Mouse (Mus musculus): ENCODE results near the gene Nudt3. TPM values are rescaled to one million over a fixed set of nuclear protein-coding genes. Genes with fewer than 3 reads are reported as not detected.

Gene Nudt3
- polyA plus RNA-seq, 1 experiment from 2014 or later, result 238 TPM

DNA sequence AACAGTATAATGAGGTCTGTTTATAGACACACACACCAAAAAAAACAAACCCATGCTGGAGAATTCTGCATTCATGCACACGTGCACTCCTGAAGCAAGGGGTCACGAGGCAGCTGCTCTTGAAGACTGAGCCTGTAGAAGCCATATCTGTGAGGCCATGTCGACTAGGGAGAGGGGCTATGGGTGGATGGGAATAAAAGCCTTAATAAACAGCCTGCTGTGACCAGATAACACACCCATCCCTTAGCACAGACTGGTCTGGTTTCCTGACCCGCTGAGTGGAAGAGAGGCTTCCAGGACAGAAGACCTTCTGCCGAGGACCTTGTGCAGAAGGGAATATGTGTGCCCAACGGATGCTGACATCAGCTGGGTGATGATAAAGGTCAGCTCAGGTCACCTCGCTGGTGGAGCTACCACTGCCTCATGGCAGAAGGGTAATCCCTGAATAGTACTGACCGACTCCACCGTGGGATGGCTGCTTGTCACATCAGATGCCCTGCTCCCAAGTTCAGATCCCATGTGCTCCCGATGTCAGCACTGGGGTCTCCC lies 49.4 kb downstream of the Nudt3 start:
- H3K9me3 ChIP-seq, result no peaks in the 10 kb centered on the region
- no peaks in the 10 kb centered on the region for H3K27me3 ChIP-seq
- WGBS, result 81% methylated on average over 10 of the region's 10 CpGs
- no peak overlapping the region for H3K9ac ChIP-seq
- H3K27ac ChIP-seq (replicated peaks), result no peak overlapping the region
- H3K4me3 ChIP-seq, result no peak overlapping the region
- ATAC-seq (ENCODE audit: low read depth), result no peak
- no peaks in the 10 kb centered on the region; the same call in 1 of the 2 replicates for H3K4me1 ChIP-seq (replicated peaks)
- no peak overlapping the region for H3K4me2 ChIP-seq
- peaks cover 60% of the 10 kb centered on the region for H3K36me3 ChIP-seq

DNA sequence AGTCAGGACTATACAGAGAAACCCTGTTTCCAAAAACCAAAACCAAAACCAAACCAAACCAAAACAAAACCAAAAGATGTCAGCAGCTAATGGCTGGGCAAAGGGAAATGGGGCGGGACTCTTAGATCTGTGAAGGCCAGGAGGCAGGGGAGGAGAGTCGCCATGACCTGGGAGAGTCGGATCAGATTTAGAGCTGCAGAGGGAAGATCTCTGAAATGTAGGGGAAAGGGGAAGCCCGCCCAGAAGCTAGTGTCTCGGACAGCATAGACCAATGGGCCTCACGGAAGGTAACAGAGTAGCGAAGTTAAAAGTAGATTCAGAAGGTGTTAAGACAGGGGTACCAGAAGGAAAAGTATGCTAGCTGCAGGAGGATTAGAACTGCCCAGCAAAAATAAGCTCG lies 52.0 kb downstream of the Nudt3 start:
- H3K27ac ChIP-seq (replicated peaks), result no peak overlapping the region
- H3K36me3 ChIP-seq, result peaks cover 37% of the 10 kb centered on the region
- ATAC-seq (ENCODE audit: low read depth), result no peak
- peaks cover 8% of the 10 kb centered on the region for H3K4me1 ChIP-seq (replicated peaks)
- 81% methylated on average over 8 of the region's 8 CpGs for WGBS
- H3K4me2 ChIP-seq, result no peak overlapping the region
- H3K9me3 ChIP-seq, result no peaks in the 10 kb centered on the region
- H3K4me3 ChIP-seq, result no peak overlapping the region
- H3K9ac ChIP-seq, result no peak overlapping the region
- no peaks in the 10 kb centered on the region for H3K27me3 ChIP-seq

DNA sequence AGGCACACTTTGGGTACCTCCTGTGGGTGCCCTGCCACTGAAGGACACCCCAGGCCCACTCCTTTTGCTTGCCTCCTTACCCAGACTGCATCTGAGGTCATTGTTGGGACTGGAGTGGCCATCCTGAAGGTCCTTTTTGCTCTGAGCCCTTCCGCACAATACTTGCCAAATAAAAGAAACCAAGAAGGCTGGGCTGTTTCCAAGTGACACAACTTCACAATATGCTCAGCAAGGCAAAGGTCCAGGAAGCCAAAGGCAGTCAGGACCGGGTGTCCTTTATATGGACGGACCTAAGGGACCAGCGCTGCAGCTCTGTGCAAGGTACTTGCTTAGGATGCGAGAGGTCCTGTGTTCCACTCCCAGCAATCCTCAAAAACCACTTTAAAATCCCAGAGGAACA lies 55.1 kb downstream of the Nudt3 start:
- WGBS, result 89% methylated on average over 5 of the region's 5 CpGs
- H3K9me3 ChIP-seq, result no peaks in the 10 kb centered on the region

DNA sequence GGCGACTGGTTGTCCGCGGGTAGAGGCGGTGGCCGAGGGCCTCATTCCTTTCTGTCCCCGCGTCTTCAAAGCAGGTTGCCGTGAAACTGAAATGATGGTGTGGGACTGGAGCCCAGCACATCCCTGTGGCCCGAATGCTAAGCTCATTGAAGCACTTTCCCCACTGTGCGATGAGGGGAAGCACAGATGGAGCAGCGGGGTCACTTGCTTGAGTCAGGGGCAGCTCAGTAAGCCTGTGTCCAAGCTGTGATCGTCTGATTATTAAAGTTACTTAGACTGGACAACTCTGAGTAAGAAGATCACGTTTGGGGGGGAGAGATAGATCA lies 57.4 kb downstream of the Nudt3 start:
- H3K4me1 ChIP-seq (replicated peaks), result peaks cover 38% of the 10 kb centered on the region
- peak overlapping the region; percentile 76 for H3K9ac ChIP-seq
- H3K4me3 ChIP-seq, result peak overlapping the region; percentile 71
- no peak for ATAC-seq (ENCODE audit: low read depth)
- peak overlapping the region; percentile 68 for H3K27ac ChIP-seq (replicated peaks)
- no peaks in the 10 kb centered on the region for H3K27me3 ChIP-seq
- under 1% methylated on average over 13 of the region's 13 CpGs for WGBS
- no peaks in the 10 kb centered on the region for H3K9me3 ChIP-seq
- peak overlapping the region; percentile 93 for H3K4me2 ChIP-seq
- H3K36me3 ChIP-seq, result peaks cover 3% of the 10 kb centered on the region

More for the DNA sequence above, 55.1 kb downstream of the Nudt3 start:
- Histone ChIP-seq H3K4me3 (no peak overlapping the region), H3K36me3 (peaks cover 13% of the 10 kb centered on the region; the same call in 1 of the 2 replicates), H3K27me3 (no peaks in the 10 kb centered on the region), H3K4me1 (replicated peaks) (peaks cover 30% of the 10 kb centered on the region), H3K4me2 (no peak overlapping the region), H3K9ac (no peak overlapping the region), H3K27ac (replicated peaks) (no peak overlapping the region)
- ATAC-seq (ENCODE audit: low read depth), result no peak

DNA sequence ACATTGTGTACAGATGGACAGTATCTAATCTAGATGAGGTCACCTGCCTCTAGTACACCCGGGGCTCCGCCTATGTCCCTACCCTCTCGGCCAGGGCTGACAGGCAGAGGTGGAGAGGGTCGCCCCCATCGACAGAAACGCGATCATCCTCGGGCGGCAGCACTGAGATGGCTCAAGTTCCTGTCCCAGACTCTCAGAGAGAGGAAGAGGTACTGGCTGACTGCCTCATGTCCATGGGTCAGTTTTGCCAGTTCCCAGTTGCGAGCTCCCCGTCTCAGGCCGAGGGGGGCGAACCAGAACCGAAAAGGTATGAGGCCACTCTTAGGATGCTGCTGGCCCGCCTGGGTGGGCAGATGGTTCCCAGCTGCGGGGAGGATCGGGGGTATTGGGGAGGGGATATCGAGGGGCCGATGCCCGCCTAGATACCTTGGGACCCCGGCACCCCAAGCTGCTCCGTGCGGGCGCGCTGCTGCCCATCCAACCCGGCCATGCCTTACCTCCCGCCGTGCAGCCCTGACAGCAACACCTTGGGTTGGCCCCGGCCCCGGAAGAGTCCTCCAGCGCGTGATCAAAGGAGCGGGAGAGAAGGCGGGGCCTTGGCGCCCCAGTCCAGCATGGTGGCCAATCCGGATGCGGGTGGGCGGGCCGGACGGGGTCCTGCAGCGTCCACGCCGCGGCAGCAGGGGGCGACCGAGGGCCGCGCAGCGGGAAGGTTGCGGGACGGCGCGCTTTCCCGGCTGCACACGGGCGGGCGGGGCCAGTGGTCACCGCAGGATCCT lies 57.9 kb downstream of the Nudt3 start, which contains the start of gene AI413582:
AI413582 (minus strand) TSS at position 594 of the 779 bp plus-strand sequence.
- peak within 1 kb of the TSS; percentile 77 for H3K9ac ChIP-seq
- H3K27ac ChIP-seq (replicated peaks), result peak within 1 kb of the TSS; percentile 68
- peaks cover 3% of the 10 kb centered on the region for H3K36me3 ChIP-seq
- no peaks in the 10 kb centered on the region for H3K27me3 ChIP-seq
- WGBS, result under 1% methylated on average over 58 of the region's 58 CpGs
- peak within 1 kb of the TSS; percentile 71 for H3K4me3 ChIP-seq
- H3K4me1 ChIP-seq (replicated peaks), result peaks cover 38% of the 10 kb centered on the region
- peak; percentile 95 for ATAC-seq (ENCODE audit: low read depth)
- H3K4me2 ChIP-seq, result peak within 1 kb of the TSS; percentile 93
- no peaks in the 10 kb centered on the region for H3K9me3 ChIP-seq

DNA sequence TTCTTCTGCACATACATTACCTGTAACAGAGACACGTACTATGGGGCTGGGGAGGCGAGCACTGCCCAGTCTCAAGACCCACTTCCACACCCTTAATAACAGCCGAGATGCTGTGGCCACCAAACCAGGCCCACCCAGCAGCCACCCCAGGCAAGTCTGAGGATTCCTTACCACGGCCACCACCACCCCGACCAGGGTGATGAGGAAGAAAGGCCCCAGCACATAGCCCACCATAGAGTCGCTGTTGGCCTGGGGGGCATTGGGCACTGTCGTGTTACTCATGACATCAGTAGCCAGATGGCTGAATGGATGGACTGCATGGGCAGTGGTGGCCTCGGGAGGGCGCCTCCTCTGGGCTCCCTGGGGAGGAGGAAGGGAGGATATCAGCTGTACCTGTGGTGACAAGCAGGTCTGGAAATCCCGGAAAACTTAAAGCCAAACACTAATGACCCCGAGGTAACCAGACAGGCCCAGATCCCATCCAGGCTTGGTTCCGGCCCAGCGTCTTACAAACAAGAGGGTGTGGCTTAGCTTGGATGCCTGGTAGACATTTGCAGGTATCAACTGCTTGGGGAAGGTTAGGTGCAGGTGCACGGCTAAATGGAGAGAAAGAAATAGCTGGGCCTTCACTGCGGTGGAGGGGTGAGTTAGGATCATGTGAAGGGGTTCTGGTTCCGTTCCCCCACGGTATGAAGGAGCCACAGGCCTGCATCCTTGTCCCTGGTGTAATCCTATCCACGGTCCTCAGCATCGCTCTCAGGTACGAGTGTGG lies 58.7 kb downstream of the Nudt3 start:
- Histone ChIP-seq H3K9ac (peak overlapping the region; percentile 77), H3K36me3 (peaks cover 3% of the 10 kb centered on the region), H3K27me3 (no peaks in the 10 kb centered on the region), H3K27ac (replicated peaks) (peak overlapping the region; percentile 61), H3K4me3 (peak overlapping the region; percentile 71), H3K4me1 (replicated peaks) (peaks cover 44% of the 10 kb centered on the region), H3K9me3 (no peaks in the 10 kb centered on the region), H3K4me2 (peak overlapping the region; percentile 93)
- no peak for ATAC-seq (ENCODE audit: low read depth)
- 11% methylated on average over 20 of the region's 20 CpGs for WGBS

DNA sequence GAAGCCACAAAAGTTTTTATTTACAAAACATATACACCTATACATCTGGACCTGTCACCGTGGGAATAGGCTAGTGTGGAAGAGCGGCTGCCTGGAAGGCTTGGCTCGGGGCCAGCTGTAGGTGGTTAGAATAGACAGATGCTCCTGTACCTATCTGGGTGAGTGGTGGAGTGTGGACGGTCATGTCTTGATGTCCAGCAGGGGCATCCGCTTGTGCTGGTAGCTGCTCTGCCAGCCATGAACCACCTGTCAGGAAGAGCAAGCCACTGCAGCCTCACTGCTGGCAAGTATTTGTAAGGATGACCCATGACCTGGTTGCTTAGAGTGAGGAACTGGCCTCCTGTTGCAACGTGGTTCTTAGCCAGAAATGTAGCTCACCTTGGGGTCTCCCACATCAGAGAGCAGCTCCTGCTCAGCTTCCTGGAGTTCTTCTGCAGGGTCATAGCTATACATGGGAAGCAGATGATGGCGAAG lies 59.5 kb downstream of the Nudt3 start:
- WGBS, result 47% methylated on average over 7 of the region's 7 CpGs
- H3K27ac ChIP-seq (replicated peaks), result no peak overlapping the region
- peaks cover 51% of the 10 kb centered on the region for H3K4me1 ChIP-seq (replicated peaks)

DNA sequence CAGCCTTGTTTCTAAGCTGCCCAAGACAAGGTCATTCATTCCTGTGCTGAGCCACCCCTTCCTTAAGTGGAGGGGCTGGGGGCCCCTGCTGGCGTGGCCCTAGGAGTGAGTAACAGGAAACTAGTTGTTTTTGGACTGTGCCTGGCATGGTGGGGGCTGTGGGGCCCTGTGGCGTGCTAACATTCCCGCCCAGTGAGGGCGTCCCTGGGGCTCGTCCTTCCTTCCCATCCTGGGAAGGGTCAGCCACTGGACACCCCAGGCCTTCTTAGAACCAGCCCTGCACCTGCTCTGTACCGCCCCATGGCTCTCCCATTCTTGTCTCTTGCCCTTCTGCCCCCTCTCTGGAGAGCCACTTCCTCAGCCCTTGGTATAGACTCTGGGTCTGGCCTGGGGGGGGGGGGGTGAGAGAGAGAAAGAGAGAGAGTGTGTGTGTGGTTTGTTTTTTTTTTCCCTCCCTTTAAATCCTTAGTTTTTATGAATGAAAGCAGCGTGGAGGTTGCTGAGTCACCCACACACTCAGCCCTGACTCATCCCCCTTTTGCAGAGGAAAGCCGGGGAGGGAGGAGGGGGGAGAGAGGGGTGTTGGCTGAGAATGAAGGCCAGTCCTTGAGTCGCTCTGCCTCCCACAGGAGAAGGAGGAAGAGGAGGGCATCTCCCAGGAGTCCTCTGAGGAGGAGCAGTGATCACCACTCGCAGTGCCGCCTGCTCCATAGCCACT lies 61.3 kb downstream of the Nudt3 start:
- no peak for ATAC-seq (ENCODE audit: low read depth)
- Histone ChIP-seq H3K4me3 (no peak overlapping the region), H3K27ac (replicated peaks) (0 out of 2 replicates have a peak overlapping the region, but pooled peaks have one; percentile 38), H3K9ac (no peak overlapping the region), H3K4me1 (replicated peaks) (peaks cover 66% of the 10 kb centered on the region), H3K36me3 (peaks cover 3% of the 10 kb centered on the region), H3K27me3 (no peaks in the 10 kb centered on the region), H3K4me2 (no peak overlapping the region), H3K9me3 (no peaks in the 10 kb centered on the region)
- WGBS, result 58% methylated on average over 8 of the region's 11 CpGs

More for the DNA sequence above, 59.5 kb downstream of the Nudt3 start:
- 0 out of 2 replicates have a peak overlapping the region, but pooled peaks have one; percentile 77 for H3K9ac ChIP-seq
- peaks cover 3% of the 10 kb centered on the region for H3K36me3 ChIP-seq
- H3K9me3 ChIP-seq, result no peaks in the 10 kb centered on the region
- ATAC-seq (ENCODE audit: low read depth), result no peak
- no peaks in the 10 kb centered on the region for H3K27me3 ChIP-seq
- H3K4me2 ChIP-seq, result peak overlapping the region; percentile 93; the same call in 1 of the 2 replicates
- no peak overlapping the region for H3K4me3 ChIP-seq

DNA sequence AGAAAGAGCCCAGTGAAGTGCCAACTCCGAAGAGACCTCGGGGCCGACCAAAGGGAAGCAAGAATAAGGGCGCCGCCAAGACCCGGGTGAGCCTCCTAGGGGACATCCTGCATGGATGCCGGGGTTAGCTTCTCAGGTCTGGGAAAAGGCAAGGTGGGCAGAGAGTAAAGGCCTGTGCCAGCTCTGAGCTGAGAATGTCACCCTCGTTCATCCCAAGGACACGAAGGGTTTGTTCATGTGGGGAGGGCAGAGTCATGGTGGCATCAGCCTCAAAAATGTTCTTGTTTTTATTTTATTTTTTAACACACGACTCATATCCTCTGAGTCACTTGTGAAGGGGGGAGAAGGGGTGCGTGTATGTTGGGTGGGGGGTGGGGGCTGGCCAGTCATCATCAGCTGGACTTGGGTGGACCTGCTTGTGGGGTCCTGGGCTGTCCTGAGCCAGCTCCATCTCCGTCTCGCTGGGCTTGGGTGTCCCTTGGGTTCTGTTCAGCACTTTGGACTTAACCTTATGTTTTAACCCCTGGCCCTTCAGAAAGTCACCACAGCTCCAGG lies 62.3 kb downstream of the Nudt3 start:
- 90% methylated on average over 13 of the region's 13 CpGs for WGBS
- ATAC-seq (ENCODE audit: low read depth), result no peak
- Histone ChIP-seq H3K36me3 (peaks cover 3% of the 10 kb centered on the region), H3K4me1 (replicated peaks) (peaks cover 58% of the 10 kb centered on the region), H3K9ac (no peak overlapping the region), H3K27me3 (no peaks in the 10 kb centered on the region), H3K27ac (replicated peaks) (no peak overlapping the region), H3K4me2 (no peak overlapping the region), H3K9me3 (no peaks in the 10 kb centered on the region), H3K4me3 (no peak overlapping the region)

DNA sequence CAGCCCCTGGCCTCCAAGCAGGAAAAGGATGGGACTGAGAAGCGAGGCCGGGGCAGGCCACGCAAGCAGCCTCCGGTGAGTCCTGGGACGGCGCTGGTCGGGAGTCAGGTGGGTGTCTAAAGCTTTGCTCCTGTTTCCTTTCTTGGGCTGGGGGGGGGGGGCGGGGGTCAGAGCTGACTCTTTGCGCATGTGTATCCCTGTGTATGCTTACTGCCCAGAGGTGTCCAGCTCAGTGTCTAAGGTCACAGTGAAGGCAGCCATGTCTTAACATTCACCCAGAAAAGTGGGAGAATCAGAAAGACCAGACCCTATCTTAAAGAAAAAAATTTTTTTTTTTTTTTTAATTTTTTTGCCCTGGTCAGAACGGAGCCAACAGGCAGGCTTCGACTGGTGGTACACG lies 63.7 kb downstream of the Nudt3 start:
- Histone ChIP-seq H3K4me3 (no peak overlapping the region), H3K4me1 (replicated peaks) (peaks cover 62% of the 10 kb centered on the region), H3K4me2 (no peak overlapping the region), H3K9ac (no peak overlapping the region), H3K27me3 (peaks cover 11% of the 10 kb centered on the region), H3K36me3 (peaks cover 3% of the 10 kb centered on the region), H3K9me3 (no peaks in the 10 kb centered on the region), H3K27ac (replicated peaks) (no peak overlapping the region)
- ATAC-seq (ENCODE audit: low read depth), result no peak
- 72% methylated on average over 12 of the region's 12 CpGs for WGBS

DNA sequence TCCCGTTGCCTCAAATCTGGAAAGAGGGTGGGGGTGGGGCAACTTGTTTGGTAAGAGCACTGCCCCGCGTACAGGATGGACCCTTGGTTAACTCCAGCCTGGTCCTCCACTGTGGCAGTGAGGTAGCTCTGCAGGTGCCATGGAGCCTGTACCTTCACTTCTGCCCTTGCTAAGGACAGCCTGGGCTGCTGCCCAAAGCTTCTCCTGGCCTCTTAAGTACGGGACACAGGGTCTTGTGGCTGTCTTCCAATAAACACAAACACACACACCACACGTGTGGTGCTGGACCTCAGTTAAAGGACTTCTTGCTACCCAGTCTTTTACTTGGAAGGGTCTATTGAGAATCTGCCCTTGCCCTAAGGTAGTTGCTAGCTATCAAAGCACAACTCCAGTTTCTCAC lies 64.5 kb downstream of the Nudt3 start:
- Histone ChIP-seq H3K4me1 (replicated peaks) (peaks cover 55% of the 10 kb centered on the region), H3K27me3 (peaks cover 12% of the 10 kb centered on the region), H3K9ac (no peak overlapping the region; the same call in 1 of the 2 replicates), H3K36me3 (peaks cover 3% of the 10 kb centered on the region), H3K4me2 (peak overlapping the region; percentile 84), H3K27ac (replicated peaks) (no peak overlapping the region), H3K9me3 (no peaks in the 10 kb centered on the region), H3K4me3 (peak overlapping the region; percentile 87; the same call in 1 of the 2 replicates)
- WGBS, result 15% methylated on average over 5 of the region's 5 CpGs
- ATAC-seq (ENCODE audit: low read depth), result no peak

Measured in neural tube, embryonic 13.5 days (tissue).